Mouse (Mus musculus) kidney, embryonic 15.5 days (tissue): ENCODE measurements around the gene Pitpnm1. TPM values are rescaled to one million over a fixed set of nuclear protein-coding genes. Genes with fewer than 3 reads are reported as not detected.
"Not testable (repeated sequence)": the region's sequence is repeated elsewhere in the genome, so short reads cannot be mapped to it uniquely, and the experiment has no call there.

Experiments
- ATAC-seq: fragments of 200-750 bp; cut with Nextera tagmentation; replicated peaks from 2 replicates; pipeline ENCODE4 v1.8.0; 2017; ENCODE audit warnings: moderate TSS enrichment; ENCODE audit not compliant: low FRiP score
- H3K27ac ChIP-seq: fragments of 300-500 bp; sonication (generic); 2 replicates; pipeline ENCODE4 v1.5.1; 2015; ENCODE audit warnings: mild to moderate bottlenecking, inconsistent platforms
- H3K27me3 ChIP-seq: fragments of 300-500 bp; sonication (generic); 2 replicates; pipeline ENCODE4 v1.6.1; 2015; ENCODE audit warnings: inconsistent platforms
- H3K36me3 ChIP-seq: fragments of 300-500 bp; sonication (generic); 2 replicates; pipeline ENCODE4 v1.6.1; 2015; ENCODE audit warnings: inconsistent platforms
- H3K4me1 ChIP-seq: fragments of 300-500 bp; sonication (generic); 2 replicates; pipeline ENCODE4 v1.6.1; 2015; ENCODE audit warnings: inconsistent platforms
- H3K4me2 ChIP-seq: fragments of 300-500 bp; sonication (generic); 2 replicates; pipeline ENCODE4 v1.6.1; 2015; ENCODE audit warnings: moderate library complexity, mild to moderate bottlenecking, inconsistent platforms
- H3K4me3 ChIP-seq: fragments of 300-500 bp; sonication (generic); replicated peaks from 2 replicates; pipeline ENCODE4 v1.5.1; 2015; ENCODE audit warnings: mild to moderate bottlenecking, inconsistent platforms
- H3K9ac ChIP-seq: fragments of 300-500 bp; sonication (generic); 2 replicates; pipeline ENCODE4 v1.6.1; 2015; ENCODE audit warnings: mild to moderate bottlenecking, inconsistent platforms
- H3K9me3 ChIP-seq: fragments of 300-500 bp; sonication (generic); replicated peaks from 2 replicates; pipeline ENCODE4 v1.6.1; 2016; ENCODE audit warnings: inconsistent platforms
- WGBS: fragments of 180-500 bp; shearing (Covaris S2); methylation state at CpG from one replicate; pipeline ENCODE4 v1.1.7; 2015; ENCODE audit warnings: mixed read lengths; 5-methylcytosine and 5-hydroxymethylcytosine counted together
- polyA plus RNA-seq: library from polyadenylated mRNA; unstranded; fragments of >200 nt; fragmentation: Nextera tagmentation; extraction: Ambion mirVana; gene quantifications from 2 replicates; pipeline ENCODE4 v1.2.1, GENCODE M21; 2015

Gene Pitpnm1
- polyA plus RNA-seq, 1 experiment from 2014 or later, result 15.8 TPM

- not testable (repeated sequence) for H3K27me3 ChIP-seq, H3K27ac ChIP-seq, ATAC-seq, H3K4me3 ChIP-seq, H3K9me3 ChIP-seq, H3K4me1 ChIP-seq, H3K9ac ChIP-seq, H3K4me2 ChIP-seq
- WGBS, result 24% methylated on average over 8 of the region's 8 CpGs
- H3K36me3 ChIP-seq, result peaks cover 25% of the 10 kb centered on the region
Measured at GRCm38 (mm10) chr19:4135963-4136345, 36.2 kb downstream of the Pitpnm1 start.

DNA sequence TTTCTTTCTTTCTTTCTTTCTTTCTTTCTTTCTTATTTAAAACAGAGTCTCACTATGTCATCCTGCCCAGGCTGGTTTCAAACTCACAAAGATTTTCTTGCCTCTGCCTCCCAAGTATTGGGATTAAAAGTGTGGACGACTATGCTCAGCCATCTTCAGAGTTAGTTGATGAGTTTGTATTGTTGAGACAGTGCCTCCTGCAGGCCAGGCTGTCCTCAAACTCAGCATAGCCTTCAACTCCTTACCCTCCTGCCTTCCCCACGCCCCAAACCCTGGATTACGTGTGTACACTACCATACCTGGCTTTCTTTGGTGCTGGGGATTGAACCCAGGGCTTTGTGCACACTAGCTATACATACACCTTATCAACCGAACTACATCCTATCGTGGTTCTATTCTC is 36.7 kb downstream of the Pitpnm1 start:
- no peaks in the 10 kb centered on the region for H3K9me3 ChIP-seq
- H3K4me2 ChIP-seq, result no peak overlapping the region
- no peak overlapping the region for H3K9ac ChIP-seq
- no peak for ATAC-seq
- H3K4me3 ChIP-seq, result no peak overlapping the region
- 84% methylated on average over 5 of the region's 5 CpGs for WGBS
- H3K27me3 ChIP-seq, result no peaks in the 10 kb centered on the region
- H3K36me3 ChIP-seq, result peaks cover 20% of the 10 kb centered on the region
- H3K4me1 ChIP-seq, result no peaks in the 10 kb centered on the region
- H3K27ac ChIP-seq, result no peak overlapping the region

DNA sequence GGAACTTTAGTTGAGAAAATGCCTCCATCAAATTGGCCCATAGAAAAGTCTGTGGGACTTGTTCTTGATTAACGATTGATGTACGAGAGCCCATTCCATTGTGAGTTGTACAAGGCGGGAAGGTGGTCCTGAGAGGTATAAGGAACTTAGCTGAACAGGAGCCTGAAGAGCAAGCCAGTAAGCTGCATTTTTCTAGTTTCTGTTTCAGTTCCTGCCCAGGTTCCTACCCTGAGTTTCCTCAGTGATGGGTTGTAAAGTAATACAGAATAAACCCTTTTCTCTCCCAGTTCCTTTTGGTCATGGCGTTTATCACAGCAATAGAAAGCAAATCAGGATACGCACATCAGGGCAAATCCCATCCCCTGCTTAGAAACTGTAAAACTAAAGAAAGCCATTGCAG is 38.1 kb downstream of the Pitpnm1 start:
- Histone ChIP-seq H3K27ac (no peak overlapping the region), H3K9ac (no peak overlapping the region), H3K9me3 (no peaks in the 10 kb centered on the region), H3K36me3 (peaks cover 5% of the 10 kb centered on the region), H3K4me3 (no peak overlapping the region), H3K4me1 (0 out of 2 replicates have a peak, but pooled peaks cover 6% of the 10 kb centered on the region), H3K27me3 (no peaks in the 10 kb centered on the region), H3K4me2 (no peak overlapping the region)
- WGBS, result 78% methylated on average over 5 of the region's 5 CpGs
- no peak for ATAC-seq

DNA sequence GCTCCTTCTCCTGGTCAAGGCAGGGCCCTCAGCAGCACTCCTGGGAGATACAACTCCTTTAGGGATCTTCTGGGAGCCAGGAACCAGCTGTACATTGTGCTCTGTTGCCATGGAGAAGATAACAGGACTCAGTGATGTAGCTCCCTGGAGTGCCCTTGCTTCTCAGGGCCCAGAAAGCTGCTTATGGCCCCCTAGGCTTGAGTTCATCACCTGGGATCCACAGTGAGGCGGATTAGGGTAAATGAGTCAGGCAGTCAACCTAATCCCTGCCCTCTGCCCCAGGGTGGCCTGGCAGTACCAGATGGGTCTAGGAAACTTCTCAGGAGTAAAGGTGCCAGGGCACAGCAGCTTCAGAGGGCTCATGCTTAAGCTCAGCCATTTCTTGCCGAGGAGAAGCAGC is 39.6 kb downstream of the Pitpnm1 start, which contains the start of gene Gpr152:
Gene Gpr152 (plus strand): TSS at position 342 of the 400 bp plus-strand sequence.
- WGBS, result 79% methylated on average over 2 of the region's 2 CpGs
- Histone ChIP-seq H3K9me3 (no peaks in the 10 kb centered on the region), H3K36me3 (no peaks in the 10 kb centered on the region), H3K27me3 (no peaks in the 10 kb centered on the region), H3K4me3 (no peak within 1 kb of the TSS), H3K4me2 (no peak within 1 kb of the TSS), H3K9ac (no peak within 1 kb of the TSS), H3K27ac (no peak within 1 kb of the TSS), H3K4me1 (0 out of 2 replicates have a peak, but pooled peaks cover 6% of the 10 kb centered on the region)
- no peak for ATAC-seq

DNA sequence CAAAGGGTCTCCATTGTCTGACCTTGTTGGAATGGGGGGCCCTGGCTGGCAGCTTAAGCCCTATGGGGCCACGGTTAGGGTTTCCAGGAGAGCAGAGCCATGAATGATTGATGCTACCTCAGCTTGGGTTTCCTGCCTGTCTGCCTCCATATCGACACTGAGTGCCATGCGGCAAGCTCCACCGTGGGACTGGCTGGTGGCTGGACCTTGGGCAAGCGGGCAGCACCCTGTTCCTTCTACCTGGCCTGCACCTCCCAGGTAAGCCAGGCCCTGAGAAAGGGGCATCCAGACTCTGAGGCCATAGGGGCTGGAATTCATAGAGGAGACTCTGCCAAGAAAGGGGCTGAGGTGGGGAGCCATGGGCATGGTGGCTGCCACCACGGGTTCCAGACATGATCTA is 40.3 kb downstream of the Pitpnm1 start:
- 0 out of 2 replicates have a peak, but pooled peaks cover 6% of the 10 kb centered on the region for H3K4me1 ChIP-seq
- H3K4me3 ChIP-seq, result no peak overlapping the region
- H3K4me2 ChIP-seq, result no peak overlapping the region
- no peaks in the 10 kb centered on the region for H3K36me3 ChIP-seq
- 64% methylated on average over 6 of the region's 6 CpGs for WGBS
- H3K9me3 ChIP-seq, result no peaks in the 10 kb centered on the region
- no peak overlapping the region for H3K27ac ChIP-seq
- ATAC-seq, result no peak
- no peak overlapping the region for H3K9ac ChIP-seq
- H3K27me3 ChIP-seq, result no peaks in the 10 kb centered on the region

DNA sequence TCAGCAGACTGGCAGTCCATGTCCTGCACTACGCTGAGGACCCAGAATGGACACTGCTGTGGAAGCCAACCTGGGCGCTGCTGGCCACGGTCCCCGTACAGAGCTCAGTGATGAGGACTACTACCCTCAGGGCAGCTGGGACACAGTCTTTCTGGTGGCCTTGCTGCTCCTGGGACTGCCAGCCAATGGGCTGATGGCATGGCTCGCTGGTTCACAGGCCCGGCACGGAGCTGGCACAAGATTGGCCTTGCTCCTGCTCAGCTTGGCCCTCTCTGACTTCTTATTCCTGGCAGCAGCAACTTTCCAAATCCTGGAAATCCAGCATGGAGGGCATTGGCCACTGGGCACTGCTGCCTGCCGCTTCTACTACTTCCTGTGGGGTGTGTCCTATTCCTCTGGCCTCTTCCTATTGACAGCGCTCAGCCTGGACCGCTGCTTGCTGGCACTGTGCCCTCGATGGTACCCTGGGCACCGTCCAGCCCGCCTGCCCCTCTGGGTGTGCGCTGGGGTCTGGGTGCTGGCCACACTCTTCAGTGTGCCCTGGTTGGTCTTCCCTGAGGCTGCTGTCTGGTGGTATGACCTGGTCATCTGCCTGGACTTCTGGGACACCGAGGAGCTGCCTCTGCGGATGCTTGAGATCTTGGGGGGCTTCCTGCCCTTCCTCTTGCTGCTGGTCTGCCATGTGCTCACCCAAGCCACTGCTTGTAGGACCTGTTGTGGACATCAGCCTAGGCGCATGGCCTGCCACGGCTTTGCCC is 42.8 kb downstream of the Pitpnm1 start:
- Histone ChIP-seq H3K9me3 (no peaks in the 10 kb centered on the region), H3K36me3 (no peaks in the 10 kb centered on the region), H3K9ac (no peak overlapping the region), H3K4me1 (peaks cover 10% of the 10 kb centered on the region), H3K27me3 (no peaks in the 10 kb centered on the region), H3K27ac (no peak overlapping the region), H3K4me2 (no peak overlapping the region), H3K4me3 (no peak overlapping the region)
- 88% methylated on average over 18 of the region's 18 CpGs for WGBS
- ATAC-seq, result no peak

DNA sequence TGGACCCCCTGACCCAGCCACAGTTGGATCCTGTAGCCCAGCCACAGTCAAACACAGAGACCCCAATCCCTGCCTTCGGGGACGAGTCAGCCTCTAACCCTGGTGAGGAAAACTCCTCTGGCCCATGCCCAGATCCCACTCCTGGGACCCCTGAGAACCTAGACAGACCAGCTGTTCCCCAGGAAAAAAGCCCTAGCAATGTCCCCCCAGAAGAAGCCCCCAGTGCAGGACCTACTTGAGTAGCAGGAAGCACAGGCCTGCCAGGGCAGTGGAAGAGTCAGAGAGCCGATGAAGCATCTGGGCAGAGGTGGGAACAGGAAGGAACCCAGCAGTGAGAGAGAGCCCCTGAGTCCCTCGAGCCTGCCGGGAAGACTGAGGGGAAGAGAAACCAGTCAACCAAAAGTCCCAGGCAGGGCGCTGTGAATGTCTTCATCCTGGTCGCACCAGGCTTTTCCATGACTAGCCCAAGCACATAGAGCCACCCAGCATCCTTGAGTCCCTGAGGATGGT is 44.0 kb downstream of the Pitpnm1 start, which contains the start of gene Cabp4:
Gene Cabp4 (minus strand): TSS at position 275 of the 510 bp plus-strand sequence.
- H3K36me3 ChIP-seq, result no peaks in the 10 kb centered on the region
- no peak within 1 kb of the TSS for H3K27ac ChIP-seq
- ATAC-seq, result no peak
- no peaks in the 10 kb centered on the region for H3K27me3 ChIP-seq
- no peak within 1 kb of the TSS for H3K4me2 ChIP-seq
- peaks cover 18% of the 10 kb centered on the region for H3K4me1 ChIP-seq
- WGBS, result 82% methylated on average over 7 of the region's 7 CpGs
- H3K4me3 ChIP-seq, result no peak within 1 kb of the TSS
- no peaks in the 10 kb centered on the region for H3K9me3 ChIP-seq
- no peak within 1 kb of the TSS for H3K9ac ChIP-seq

- Histone ChIP-seq H3K4me2 (no peak overlapping the region), H3K36me3 (peaks cover 1% of the 10 kb centered on the region), H3K4me1 (peaks cover 28% of the 10 kb centered on the region), H3K27me3 (no peaks in the 10 kb centered on the region), H3K27ac (no peak overlapping the region), H3K9me3 (no peaks in the 10 kb centered on the region), H3K9ac (no peak overlapping the region), H3K4me3 (no peak overlapping the region)
- no peak for ATAC-seq
- WGBS, result 79% methylated on average over 16 of the region's 16 CpGs
Measured at GRCm38 (mm10) chr19:4144550-4145498, 45.0 kb downstream of the Pitpnm1 start.

GRCm38 (mm10) chr19:4145936-4146335 is 46.1 kb downstream of the Pitpnm1 start:
- H3K9me3 ChIP-seq, result no peaks in the 10 kb centered on the region
- peaks cover 12% of the 10 kb centered on the region for H3K36me3 ChIP-seq
- no peaks in the 10 kb centered on the region for H3K27me3 ChIP-seq
- H3K9ac ChIP-seq, result no peak overlapping the region
- WGBS, result 93% methylated on average over 5 of the region's 5 CpGs
- no peak overlapping the region for H3K27ac ChIP-seq
- no peak overlapping the region for H3K4me2 ChIP-seq
- ATAC-seq, result no peak
- H3K4me3 ChIP-seq, result no peak overlapping the region
- H3K4me1 ChIP-seq, result peaks cover 38% of the 10 kb centered on the region

DNA sequence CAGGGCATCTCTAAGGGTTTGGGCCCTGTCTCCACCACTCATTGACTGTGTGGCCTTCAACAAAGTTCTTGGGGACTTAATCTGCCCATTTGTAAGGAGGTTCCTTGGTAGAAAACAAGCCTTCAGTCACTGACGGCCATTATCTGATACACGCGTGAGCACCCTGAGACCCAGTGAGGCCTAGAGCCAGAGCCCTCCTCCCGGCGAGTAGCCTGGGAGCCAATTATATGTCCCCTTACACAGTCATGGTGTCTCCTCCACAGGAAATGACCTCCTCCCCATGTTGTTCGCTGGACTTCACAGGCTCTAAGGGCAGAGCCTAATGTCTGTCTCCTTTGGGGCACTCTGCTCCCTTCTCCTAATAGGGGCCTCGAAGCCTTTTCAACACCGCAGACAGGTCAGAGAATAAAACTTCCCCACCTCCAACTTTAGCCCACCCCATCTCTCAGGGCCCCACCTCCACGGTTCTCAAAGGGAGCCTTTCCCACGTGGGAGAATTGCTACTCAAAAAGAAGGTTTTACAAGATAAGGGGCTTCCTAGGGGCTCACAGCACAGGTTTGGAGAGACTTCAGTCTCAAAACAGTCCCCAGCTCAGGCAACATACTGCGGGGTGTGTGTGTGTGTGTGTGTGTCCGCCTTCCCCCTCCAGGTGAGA is 46.7 kb downstream of the Pitpnm1 start:
- no peaks in the 10 kb centered on the region for H3K27me3 ChIP-seq
- peaks cover 18% of the 10 kb centered on the region for H3K36me3 ChIP-seq
- no peak overlapping the region for H3K4me2 ChIP-seq
- WGBS, result 72% methylated on average over 12 of the region's 12 CpGs
- no peak overlapping the region for H3K4me3 ChIP-seq
- no peak overlapping the region for H3K9ac ChIP-seq
- no peaks in the 10 kb centered on the region for H3K9me3 ChIP-seq
- H3K27ac ChIP-seq, result no peak overlapping the region
- ATAC-seq, result no peak
- peaks cover 43% of the 10 kb centered on the region for H3K4me1 ChIP-seq

- Histone ChIP-seq H3K9me3 (no peaks in the 10 kb centered on the region), H3K27ac (no peak overlapping the region), H3K4me2 (no peak overlapping the region), H3K9ac (no peak overlapping the region), H3K36me3 (peaks cover 21% of the 10 kb centered on the region), H3K4me3 (no peak overlapping the region), H3K27me3 (no peaks in the 10 kb centered on the region), H3K4me1 (peaks cover 43% of the 10 kb centered on the region)
- ATAC-seq, result no peak
- 61% methylated on average over 3 of the region's 3 CpGs for WGBS
Measured at GRCm38 (mm10) chr19:4147022-4147405, 47.2 kb downstream of the Pitpnm1 start.
